Mouse (Mus musculus) lung, postnatal 25 days (tissue): ENCODE measurements around the gene Mis18a.

Experiments
- DNase-seq: peaks from one replicate; pipeline ENCODE4 v3.0.0; 2022; ENCODE audit warnings: low spot score

Mis18a gene

GRCm38 (mm10) chr16:90704161-90704825 is 22.9 kb downstream of the Mis18a start:
- DNase-seq, result peak; percentile 36

- peak; percentile 43 for DNase-seq
Measured at GRCm38 (mm10) chr16:90703646-90704045, 23.6 kb downstream of the Mis18a start.

- DNase-seq, result no peak
Measured at GRCm38 (mm10) chr16:90701541-90701940, 25.7 kb downstream of the Mis18a start.

GRCm38 (mm10) chr16:90699390-90699789 is 27.8 kb downstream of the Mis18a start:
- DNase-seq, result no peak

- DNase-seq, result no peak
Measured at GRCm38 (mm10) chr16:90696306-90696705, 30.9 kb downstream of the Mis18a start.

GRCm38 (mm10) chr16:90695121-90695520 is 32.1 kb downstream of the Mis18a start:
- peak; percentile 50 for DNase-seq

- DNase-seq, result peak; percentile 45
Measured at GRCm38 (mm10) chr16:90694719-90695118, 32.5 kb downstream of the Mis18a start.

GRCm38 (mm10) chr16:90693625-90694024 is 33.6 kb downstream of the Mis18a start:
- peak; percentile 41 for DNase-seq

GRCm38 (mm10) chr16:90692704-90693385 is 34.4 kb downstream of the Mis18a start:
- DNase-seq, result no peak

- DNase-seq, result peak; percentile 54
Measured at GRCm38 (mm10) chr16:90687687-90688263, 39.4 kb downstream of the Mis18a start.

- peak; percentile 52 for DNase-seq
Measured at GRCm38 (mm10) chr16:90687011-90687410, 40.2 kb downstream of the Mis18a start.

GRCm38 (mm10) chr16:90684092-90684491 is 43.1 kb downstream of the Mis18a start:
- DNase-seq, result no peak

GRCm38 (mm10) chr16:90679984-90680383 is 47.2 kb downstream of the Mis18a start:
- no peak for DNase-seq

- DNase-seq, result no peak
Measured at GRCm38 (mm10) chr16:90678820-90679219, 48.4 kb downstream of the Mis18a start.

- peak; percentile 69 for DNase-seq
Measured at GRCm38 (mm10) chr16:90676920-90677574, 50.2 kb downstream of the Mis18a start.

GRCm38 (mm10) chr16:90674651-90675050 is 52.6 kb downstream of the Mis18a start:
- no peak for DNase-seq

- peak; percentile 18 for DNase-seq
Measured at GRCm38 (mm10) chr16:90673507-90674354, 53.5 kb downstream of the Mis18a start.
